Mouse (Mus musculus) CD4-positive, CD25-positive, alpha-beta regulatory T cell, adult 2 months (primary cell): ENCODE measurements around the gene Sp110.
A peak's percentile ranks its signal among the peaks of the same experiment; 100 is the strongest.
"Not testable (repeated sequence)": the region's sequence is repeated elsewhere in the genome, so short reads cannot be mapped to it uniquely, and the experiment has no call there.

ENCODE experiments used
- DNase-seq: peaks from one replicate; pipeline ENCODE4 v3.0.0-alpha.2; 2012; ENCODE audit warnings: low read depth, low spot score

Sp110 gene

GRCm38 (mm10) chr1:85598271-85599012, at the start of gene Sp110:
Sp110 (minus strand) TSS chr1:85598817.
- DNase-seq: peak; percentile 74

GRCm38 (mm10) chr1:85638144-85638543, 39.5 kb upstream of the Sp110 start:
- not testable (repeated sequence) for DNase-seq

- not testable (repeated sequence) for DNase-seq
These were observed 38.3 kb upstream of the Sp110 start for GRCm38 (mm10) chr1:85636936-85637335.

GRCm38 (mm10) chr1:85618689-85619088, 20.1 kb upstream of the Sp110 start:
- DNase-seq: not testable (repeated sequence)

- not testable (repeated sequence) for DNase-seq
These were observed 18.5 kb upstream of the Sp110 start for GRCm38 (mm10) chr1:85617161-85617560.

GRCm38 (mm10) chr1:85615819-85616218, 17.2 kb upstream of the Sp110 start:
- DNase-seq: not testable (repeated sequence)

- not testable (repeated sequence) for DNase-seq
These were observed 16.5 kb upstream of the Sp110 start for GRCm38 (mm10) chr1:85615096-85615495.

- DNase-seq: not testable (repeated sequence)
These were observed 12.0 kb upstream of the Sp110 start for GRCm38 (mm10) chr1:85610581-85610980.

- not testable (repeated sequence) for DNase-seq
These were observed 9.7 kb upstream of the Sp110 start for GRCm38 (mm10) chr1:85608361-85608760.

- DNase-seq: not testable (repeated sequence)
These were observed 5.7 kb upstream of the Sp110 start for GRCm38 (mm10) chr1:85604341-85604740.

- peak; percentile 60 for DNase-seq
These were observed 2.2 kb upstream of the Sp110 start for GRCm38 (mm10) chr1:85600794-85601193.

GRCm38 (mm10) chr1:85600078-85600477, 1.5 kb upstream of the Sp110 start, which contains the start of gene Sp140:
Sp140 (plus strand) TSS chr1:85600378.
- not testable (repeated sequence) for DNase-seq

- not testable (repeated sequence) for DNase-seq
These were observed 6.1 kb downstream of the Sp110 start for GRCm38 (mm10) chr1:85592526-85592925.

GRCm38 (mm10) chr1:85588697-85589096, 9.9 kb downstream of the Sp110 start:
- DNase-seq: not testable (repeated sequence)

GRCm38 (mm10) chr1:85581518-85581917, 17.1 kb downstream of the Sp110 start:
- peak; percentile 40 for DNase-seq

GRCm38 (mm10) chr1:85580578-85580977, 18.0 kb downstream of the Sp110 start:
- not testable (repeated sequence) for DNase-seq

GRCm38 (mm10) chr1:85580148-85580534, 18.5 kb downstream of the Sp110 start:
- DNase-seq: not testable (repeated sequence)

GRCm38 (mm10) chr1:85579199-85580147, 19.1 kb downstream of the Sp110 start:
- DNase-seq: not testable (repeated sequence)

GRCm38 (mm10) chr1:85578372-85579010, 20.1 kb downstream of the Sp110 start:
- not testable (repeated sequence) for DNase-seq

GRCm38 (mm10) chr1:85575376-85575775, 23.2 kb downstream of the Sp110 start, which contains the start of gene G530012D18Rik:
G530012D18Rik (plus strand) TSS chr1:85575676.
- DNase-seq: not testable (repeated sequence)

GRCm38 (mm10) chr1:85573554-85573953, 25.1 kb downstream of the Sp110 start:
- not testable (repeated sequence) for DNase-seq
